Mouse (Mus musculus) left cerebral cortex, postnatal 25 days (tissue): ENCODE results near the gene Abhd12. TPM values are rescaled to one million over a fixed set of nuclear protein-coding genes. Genes with fewer than 3 reads are reported as not detected.
A peak's percentile ranks its signal among the peaks of the same experiment; 100 is the strongest.
"Not testable (repeated sequence)": the region's sequence is repeated elsewhere in the genome, so short reads cannot be mapped to it uniquely, and the experiment has no call there.

Experiments used
- DNase-seq, 2 experiments: peaks; one replicate each; pipeline ENCODE4 v3.0.0; 2022; ENCODE audit warnings: low spot score in 2 of 2, mixed read lengths in 1 of 2
- intact Hi-C: fragments of 180-260 bp; cut with DNase I; formaldehyde crosslinking; loops from one replicate; pipeline ENCODE4 v1.15.1; 2025
- total RNA-seq, 2 experiments: library from RNA; stranded (reverse); gene quantifications; 2 replicates each; pipeline ENCODE4 v1.2.3; 2021

The Abhd12 gene
- total RNA-seq, result 100 to 1,000 TPM; 300 to 308 TPM

DNA sequence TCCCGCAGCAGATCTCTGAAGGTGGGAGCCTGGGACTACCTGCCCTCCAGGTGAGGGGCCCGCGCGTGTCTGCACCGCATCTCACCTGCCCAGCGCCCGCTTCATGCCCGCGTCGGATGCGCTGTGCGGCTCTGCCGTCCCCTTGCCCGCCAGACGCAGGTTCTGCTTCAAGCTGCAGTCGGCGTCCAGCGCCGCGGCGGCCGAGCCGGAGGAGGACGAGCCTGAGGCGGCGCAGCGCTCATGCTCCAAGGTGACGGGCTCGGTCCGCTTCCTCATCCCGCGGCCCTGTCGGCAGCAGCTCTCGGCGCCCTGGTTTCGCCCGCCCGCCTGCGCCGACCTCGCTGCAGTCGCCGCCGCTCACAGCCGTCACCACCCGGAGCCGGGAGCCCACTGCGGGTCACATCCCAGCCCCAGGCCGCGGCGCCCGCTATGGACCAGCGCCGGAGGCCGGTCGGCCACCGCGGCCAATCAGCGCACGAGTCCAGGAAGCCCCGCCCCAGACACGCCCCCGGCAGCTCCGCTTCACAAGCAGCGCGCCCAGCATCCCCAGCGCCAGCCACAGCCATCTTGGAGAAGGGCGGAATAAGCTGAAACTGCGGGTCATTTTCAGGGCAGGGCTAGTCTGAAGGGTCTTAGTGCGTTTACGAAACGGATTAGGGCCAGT lies at the start of gene Abhd12:
Gene Abhd12 (minus strand): TSS at position 470 of the 664 bp plus-strand sequence.
- peak; percentile 97 to 98 for DNase-seq
- intact Hi-C loops, result loop anchor here (2.0 to 5.0 kb wide), 2 partner anchors 60 to 227 kb away; no protein-coding TSS in a partner anchor

DNA sequence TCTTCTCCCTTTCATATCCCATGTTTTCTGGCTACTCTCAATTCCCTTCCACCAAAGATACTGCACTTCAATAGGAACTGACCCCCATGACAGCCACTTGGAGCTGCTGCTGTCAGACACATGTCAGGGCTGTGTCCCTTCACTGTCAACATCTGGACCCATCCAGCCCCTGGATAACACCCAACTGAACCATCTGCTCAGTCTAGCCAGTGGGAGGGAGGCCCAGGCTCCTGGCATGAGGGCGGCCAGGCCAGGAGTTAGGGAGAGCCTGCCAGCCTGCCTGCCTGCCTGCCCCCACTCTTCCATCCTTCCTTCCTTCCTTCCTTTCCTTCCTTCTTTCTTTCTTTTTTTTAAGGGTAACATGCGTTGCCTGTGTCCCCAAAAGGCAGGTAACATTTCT lies 46.7 kb upstream of the Abhd12 start:
- intact Hi-C loops, result no loop called here

DNA sequence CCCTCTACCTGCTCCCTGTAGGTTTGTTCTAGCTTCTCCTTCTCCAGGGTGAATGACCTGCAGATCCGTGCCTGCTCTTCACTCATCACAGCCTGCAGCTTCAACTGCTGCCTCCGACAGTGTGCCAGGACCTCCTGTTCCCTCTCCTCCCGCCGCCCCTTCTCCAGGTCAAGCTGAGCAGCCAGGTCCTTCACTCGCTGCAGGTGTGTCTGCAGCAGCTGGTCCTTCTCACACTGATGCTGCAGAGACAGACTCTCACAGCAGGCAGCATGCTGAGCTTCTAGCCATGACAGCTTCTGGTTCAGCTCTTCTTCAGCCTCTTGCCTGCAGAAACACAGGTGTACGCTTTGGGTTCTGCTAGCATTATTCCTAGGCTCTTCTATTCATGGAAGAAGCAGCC lies 45.5 kb upstream of the Abhd12 start:
- intact Hi-C loops, result no loop called here
- no peak for DNase-seq

More for the DNA sequence above, 46.7 kb upstream of the Abhd12 start:
- DNase-seq, result no peak

DNA sequence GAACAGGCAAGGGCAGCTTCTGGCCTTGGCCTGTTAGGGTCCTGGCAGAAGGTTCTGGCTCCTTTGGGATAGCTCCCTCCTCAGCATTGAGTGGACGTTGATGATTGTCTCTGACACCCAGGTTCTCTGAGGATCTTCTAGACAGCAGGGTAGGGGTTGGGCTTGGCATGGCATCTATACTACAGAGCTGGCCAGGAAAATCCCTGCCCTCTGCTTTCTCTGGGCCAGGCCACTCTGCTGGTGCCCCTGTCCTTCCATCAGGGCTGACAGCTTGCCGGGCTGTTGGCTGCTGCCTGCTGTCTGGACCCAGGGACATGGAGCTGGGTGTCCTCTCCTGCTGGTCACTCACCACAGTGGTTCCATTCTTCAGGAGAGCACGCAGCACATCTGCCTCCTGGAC lies 45.1 kb upstream of the Abhd12 start:
- intact Hi-C loops, result no loop called here
- no peak for DNase-seq

DNA sequence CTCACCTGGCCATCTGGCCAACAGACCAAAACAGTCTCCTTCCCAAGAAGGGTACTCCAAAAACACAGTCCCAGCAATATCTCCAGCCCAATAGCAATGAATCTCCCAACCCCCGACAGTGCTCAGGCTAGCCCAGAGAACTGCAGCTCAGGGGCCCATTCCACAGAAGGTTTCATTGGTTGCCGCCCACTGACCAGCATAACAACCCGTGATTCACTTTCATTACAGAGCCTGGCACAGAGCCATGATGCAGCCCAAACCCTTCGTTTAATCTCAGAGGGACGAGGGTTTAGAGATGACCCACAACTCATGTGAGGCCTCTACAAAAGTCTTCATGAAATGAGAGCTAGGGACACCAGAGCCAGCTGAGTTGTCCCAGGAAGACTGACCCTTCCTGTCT lies 44.2 kb upstream of the Abhd12 start:
- no peak for DNase-seq
- intact Hi-C loops, result no loop called here

DNA sequence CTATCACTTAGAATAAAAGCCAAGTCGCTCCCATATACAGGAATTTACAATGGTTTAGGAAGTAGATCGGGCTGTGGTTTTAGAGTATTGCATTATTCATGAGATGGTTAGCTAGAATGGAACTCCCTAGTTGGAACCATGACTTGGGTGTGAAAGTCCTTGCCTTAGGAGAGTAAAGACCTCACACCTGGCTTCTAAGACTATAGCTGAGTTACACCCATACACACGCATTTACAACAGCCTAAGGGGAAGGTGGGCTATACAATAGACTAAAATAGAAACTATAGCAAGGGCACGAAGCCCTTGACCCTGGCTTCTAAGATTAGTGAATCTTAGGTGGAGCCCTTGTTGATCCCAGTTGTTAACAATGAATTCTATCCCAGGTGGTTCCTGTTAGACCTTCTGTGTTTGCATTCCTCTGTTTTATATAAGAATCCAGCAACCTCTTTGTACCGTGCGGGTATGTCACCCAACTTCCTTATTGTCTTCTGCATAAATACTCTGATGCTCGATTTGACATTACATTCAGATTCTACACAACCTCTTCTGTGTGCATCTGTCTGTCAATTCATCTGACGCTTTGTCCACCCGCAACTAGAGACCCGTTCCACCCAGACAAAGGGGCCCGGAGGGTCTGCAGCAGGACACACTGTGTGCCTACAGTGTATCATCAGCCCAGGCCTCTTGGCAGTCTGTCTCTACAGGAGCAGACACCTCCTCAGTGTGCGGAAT lies 43.5 kb upstream of the Abhd12 start:
- intact Hi-C loops, DNase-seq: not testable (repeated sequence)

DNA sequence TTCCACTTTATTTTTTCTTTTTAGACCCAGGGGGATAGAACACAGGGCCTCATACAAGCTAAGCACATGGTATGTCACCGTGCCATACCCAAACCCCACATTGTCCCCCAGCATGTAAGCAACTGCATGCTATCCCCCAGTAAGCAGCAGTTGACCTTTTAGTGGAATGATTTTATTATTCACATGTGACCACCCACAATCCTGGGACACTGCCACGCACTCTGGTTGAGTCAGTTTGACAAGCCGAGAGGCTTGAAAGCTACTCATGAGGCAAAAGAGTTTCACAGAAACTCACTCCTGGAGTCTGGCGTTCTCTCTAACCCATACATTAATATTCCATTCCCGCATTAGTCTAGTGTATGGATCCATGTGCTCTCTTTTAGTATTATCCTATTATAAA lies 42.8 kb upstream of the Abhd12 start:
- not testable (repeated sequence) for DNase-seq

DNA sequence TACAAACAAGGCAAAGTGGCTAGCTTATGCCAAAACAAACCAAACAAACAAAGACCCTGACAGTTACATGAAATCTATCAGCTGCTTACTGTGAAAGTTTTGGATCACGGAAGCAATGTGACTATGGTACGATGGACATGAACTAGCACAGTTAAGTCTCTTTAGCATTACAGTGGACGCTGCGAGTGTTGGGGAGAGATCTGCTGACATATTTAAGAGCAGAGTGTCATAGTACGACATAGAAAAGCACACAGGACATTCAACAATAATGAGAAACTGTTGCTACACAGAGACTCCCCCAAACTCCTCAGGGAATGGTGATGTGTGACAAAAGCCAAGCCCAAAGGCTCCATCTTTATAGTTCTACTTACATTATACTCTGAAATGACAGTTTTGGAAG lies 39.5 kb upstream of the Abhd12 start:
- intact Hi-C loops, result no loop called here

More for the DNA sequence above, 42.8 kb upstream of the Abhd12 start:
- intact Hi-C loops, result not testable (repeated sequence)

DNA sequence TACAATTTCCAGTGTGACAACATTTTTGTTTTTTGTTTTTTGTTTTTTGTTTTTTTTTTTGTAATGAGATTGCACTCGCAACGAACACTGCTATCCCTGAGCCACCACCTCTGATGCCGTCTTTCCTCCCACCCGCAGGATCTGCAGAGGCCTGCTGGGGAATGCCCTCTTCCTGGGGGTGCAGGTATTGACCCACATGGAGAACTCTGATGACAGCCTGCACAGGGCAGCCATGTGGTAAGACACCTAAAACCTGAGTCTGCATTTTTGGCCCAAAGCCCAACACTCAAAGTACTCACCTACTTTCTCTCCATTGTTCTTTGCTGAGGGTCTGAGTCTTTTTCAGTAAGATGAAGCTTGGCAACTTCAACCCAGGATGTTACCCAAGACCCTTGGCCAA lies 30.1 kb upstream of the Abhd12 start:
- intact Hi-C loops, result no loop called here
- DNase-seq, result no peak

More for the DNA sequence above, 39.5 kb upstream of the Abhd12 start:
- DNase-seq, result no peak

DNA sequence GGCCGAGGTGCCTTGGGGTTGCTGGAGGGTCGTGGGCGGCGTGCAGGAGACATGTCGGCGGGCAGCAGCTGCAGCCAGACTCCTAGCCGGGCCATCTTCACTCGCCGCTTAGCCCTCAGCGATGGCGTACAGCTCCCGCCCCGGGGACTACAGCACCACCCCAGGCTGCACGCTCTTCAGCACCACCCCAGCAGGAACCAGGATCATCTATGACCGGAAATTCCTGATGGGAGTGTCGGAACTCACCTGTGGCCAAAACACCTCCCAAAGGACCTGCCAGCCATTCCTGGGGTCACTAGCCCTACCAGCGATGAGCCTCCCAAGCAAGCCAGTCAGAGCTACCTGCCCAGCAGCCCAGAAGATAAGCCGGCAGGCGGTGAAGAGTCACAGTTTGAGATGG lies 28.9 kb upstream of the Abhd12 start:
- intact Hi-C loops, result no loop called here
- no peak for DNase-seq

DNA sequence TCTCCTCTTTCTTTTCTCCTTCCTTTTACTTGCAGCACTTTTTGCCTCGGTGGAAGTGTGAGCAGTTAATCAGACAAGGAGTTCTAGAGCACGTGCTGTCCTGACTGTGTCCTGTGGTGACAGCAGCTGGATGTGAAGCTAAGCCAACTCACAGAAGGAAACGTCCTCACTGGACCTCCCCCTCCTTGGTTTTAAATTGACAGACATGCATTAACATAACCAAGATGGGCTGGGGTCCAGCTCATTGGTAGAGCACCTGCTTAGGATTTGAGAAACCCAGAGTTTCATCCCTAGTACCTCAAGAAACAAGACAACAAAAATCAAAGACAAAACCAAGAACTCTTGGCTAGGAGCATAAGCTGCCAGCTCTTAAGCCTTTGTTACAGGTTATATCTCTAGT lies 26.3 kb upstream of the Abhd12 start:
- DNase-seq, result no peak
- intact Hi-C loops, result no loop called here

DNA sequence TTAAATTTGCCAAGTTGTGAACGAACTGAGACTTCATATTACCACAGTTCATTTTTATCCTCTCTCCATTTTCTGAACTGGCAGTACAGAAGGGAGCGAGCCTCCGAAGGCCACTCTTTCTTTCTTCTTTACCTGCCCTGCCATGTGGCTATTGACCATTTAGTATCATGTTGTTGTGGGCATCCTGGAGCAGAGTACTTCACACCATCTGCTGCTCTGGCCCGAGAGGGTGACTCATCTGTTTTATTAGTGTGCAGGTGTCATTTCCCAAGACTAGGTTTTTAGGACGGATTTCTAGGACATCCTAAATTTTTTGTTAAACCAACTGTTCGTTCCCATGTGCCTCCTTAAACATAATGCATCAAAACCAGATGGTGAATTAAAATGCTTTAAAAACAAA lies 24.6 kb upstream of the Abhd12 start:
- intact Hi-C loops, result no loop called here
- no peak for DNase-seq

DNA sequence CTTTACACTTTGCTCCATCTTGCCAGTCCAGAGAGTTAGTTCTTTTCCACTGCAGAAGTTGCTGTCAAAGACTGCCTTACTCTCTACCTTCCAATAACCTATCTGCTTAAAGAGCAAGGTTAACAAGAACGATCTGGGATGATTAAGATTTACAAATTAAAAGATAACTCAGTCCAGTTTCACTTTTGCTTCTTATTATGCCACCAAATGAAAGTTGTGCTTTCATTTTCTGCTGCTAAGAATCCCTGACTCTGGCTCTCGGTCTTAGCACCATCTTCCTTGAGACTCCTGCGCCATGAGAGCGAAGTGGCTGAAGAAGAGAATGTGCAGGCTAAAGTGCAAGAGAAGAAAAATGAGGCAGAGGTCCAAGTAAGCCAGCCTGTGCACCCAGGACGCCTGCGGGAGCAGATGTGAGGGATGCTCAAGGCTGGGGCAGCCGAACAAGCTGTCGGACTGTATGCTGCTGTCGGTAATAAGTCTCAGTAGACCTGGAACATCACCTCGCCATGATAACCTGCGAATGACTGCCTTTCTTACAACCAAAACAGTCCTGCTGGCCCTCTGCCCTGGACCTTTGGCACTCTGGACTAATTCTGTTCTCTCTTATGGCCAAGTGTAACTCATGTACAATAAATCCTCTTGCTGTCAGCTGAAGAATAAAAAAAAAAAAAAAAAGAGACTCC lies 22.6 kb upstream of the Abhd12 start:
- DNase-seq, result no peak
- intact Hi-C loops, result no loop called here

DNA sequence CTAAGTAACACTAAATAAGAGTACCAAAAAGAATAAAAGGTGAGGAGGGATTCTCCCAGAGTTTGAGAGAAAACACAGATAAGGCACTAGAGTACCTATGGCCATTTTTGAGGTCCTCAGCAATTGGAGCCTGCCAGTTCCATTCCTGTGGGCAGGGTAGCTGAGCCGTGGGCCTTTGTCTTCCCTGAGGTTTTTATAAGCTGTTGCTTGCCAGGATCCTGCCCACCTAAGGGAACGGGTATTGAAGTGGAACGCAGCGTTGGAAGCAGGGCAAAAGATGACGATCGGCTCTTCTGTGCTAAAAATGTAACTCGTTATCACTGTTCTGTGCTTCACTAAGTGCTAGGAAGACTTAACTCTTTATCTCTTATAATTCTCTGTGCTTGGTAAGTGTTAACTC lies 19.0 kb upstream of the Abhd12 start:
- intact Hi-C loops, result loop anchor here (5.0 kb wide), 1 partner anchor 79 kb away; no protein-coding TSS in a partner anchor
- no peak for DNase-seq

DNA sequence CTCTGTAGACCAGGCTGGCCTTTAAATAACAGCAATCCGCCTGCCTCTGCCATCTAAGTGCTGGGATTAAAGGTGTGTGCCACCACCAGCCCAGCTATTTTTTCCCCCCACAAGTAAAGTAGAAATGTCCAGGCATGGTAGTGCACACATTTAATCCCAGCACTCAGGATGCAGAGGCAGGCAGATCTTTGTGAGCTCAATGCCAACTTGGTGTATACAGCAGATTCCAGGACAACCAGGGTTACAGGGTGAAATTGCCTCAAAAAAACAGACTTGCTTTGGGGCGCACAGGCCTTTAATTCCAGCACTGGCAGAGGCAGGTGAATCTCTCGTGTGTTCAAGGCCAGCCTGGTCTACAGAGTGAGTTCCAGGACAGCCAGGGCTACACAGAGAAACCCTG lies 18.5 kb upstream of the Abhd12 start:
- DNase-seq, result no peak

DNA sequence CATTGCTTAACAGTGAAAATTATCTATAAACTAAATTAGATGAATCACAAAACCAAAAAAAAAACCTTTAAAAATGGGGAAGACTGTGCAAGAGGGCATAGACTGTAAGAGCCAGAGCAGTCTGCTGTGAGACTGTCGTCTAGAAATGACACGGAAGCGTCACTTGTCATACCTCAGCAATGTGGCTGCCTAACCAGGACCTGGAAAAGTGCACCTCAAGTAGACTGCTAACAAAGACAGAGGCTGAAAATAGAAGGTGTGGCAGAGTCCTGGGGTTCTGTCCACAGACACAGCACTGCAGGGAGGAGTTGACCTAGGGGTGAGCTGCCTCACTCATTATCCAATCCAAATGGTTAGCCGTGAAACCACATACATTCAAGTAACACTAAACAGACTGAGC lies 17.6 kb upstream of the Abhd12 start:
- no peak for DNase-seq
- intact Hi-C loops, result loop anchor here (5.0 kb wide), 1 partner anchor 80 kb away; no protein-coding TSS in a partner anchor

More for the DNA sequence above, 18.5 kb upstream of the Abhd12 start:
- intact Hi-C loops, result loop anchor here (5.0 kb wide), 1 partner anchor 79 kb away; no protein-coding TSS in a partner anchor

DNA sequence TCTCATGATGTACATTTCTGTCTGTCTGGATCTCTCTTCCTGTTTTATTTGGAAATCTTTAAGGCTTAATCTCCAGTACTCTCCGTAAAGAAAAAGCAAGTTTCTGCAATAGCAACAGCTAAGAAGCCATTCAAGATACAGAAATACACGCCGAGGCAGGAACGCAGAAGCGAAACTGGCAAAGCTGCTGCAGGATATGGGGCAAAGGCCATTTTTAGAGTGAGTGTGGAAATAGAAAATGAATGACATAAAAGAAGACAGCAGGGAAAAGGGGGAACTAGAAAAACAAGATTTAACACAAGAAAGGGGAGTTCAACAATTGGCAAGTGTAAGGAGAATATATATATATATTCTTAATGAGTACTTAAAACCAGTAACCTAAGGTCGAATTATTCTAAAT lies 17.2 kb upstream of the Abhd12 start:
- peak in 1 of 2 experiments; percentile 26 for DNase-seq
- intact Hi-C loops, result loop anchor here (5.0 kb wide), 1 partner anchor 81 kb away; no protein-coding TSS in a partner anchor

DNA sequence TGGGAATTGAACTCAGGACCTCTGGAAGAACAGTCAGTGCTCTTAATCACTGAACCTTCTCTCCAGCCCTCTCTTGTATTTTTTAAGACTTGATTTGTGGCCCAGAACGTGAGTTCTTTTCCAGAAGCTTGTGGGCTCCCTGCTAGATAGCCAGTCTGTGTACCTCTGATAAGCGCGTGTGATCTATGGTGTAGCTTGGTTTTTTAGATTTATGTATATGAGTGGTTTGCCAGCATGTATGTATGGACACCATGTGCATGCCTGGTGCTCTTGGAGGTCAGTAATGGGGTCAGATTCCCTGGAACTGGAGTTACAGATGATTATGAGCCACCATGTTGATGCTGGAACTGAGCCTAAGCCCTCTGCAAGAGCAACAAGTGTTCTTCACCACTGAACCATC lies 16.0 kb upstream of the Abhd12 start:
- no peak for DNase-seq
- intact Hi-C loops, result loop anchor here (5.0 kb wide), 1 partner anchor 82 kb away; no protein-coding TSS in a partner anchor

DNA sequence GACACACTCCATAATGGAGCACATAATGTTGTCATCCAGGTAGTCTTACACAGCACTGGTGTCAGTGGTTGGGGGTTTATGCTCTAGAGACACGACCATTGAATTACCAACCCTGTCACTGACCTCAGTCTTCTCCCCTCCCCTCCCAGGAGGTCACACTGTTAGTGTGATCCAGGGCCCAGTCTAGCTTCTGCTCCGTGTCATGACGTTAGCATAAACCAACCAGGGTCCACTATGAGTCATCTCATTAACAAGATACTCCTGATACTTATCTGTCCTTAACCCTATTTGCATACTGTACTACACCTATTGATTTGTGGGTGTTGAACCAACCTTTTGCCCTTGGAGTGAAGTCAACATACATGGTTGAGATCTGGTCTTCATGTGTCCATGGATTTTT lies 14.2 kb upstream of the Abhd12 start:
- no peak for DNase-seq
- intact Hi-C loops, result no loop called here

DNA sequence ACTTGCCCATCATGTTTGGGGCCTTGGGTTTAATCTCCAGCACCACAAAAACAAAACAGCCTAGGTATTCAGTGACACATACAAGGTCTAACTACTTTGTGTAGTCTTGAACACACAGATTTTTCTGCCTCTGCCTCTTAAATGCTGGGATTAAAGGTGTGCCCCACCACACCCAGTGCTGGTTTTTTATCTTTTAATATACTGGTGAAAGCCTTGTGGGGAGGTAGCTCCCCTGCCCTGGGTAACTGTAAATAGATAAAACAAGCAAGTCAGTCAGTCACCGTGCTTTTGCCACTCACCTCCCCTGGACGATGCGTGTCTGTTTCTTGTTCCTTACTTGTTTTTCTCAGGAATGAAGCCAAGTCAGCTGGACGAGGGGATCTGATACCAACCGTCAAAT lies 11.2 kb upstream of the Abhd12 start:
- DNase-seq, result no peak
- intact Hi-C loops, result no loop called here
